Mouse (Mus musculus): Measurements from ENCODE around the gene Car6. TPM values are rescaled to one million over a fixed set of nuclear protein-coding genes. Genes with fewer than 3 reads are reported as not detected.
A peak's percentile ranks its signal among the peaks of the same experiment; 100 is the strongest.

The Car6 gene
- total and polyA plus RNA-seq, 2 experiments from 2014 or later = not detected

DNA sequence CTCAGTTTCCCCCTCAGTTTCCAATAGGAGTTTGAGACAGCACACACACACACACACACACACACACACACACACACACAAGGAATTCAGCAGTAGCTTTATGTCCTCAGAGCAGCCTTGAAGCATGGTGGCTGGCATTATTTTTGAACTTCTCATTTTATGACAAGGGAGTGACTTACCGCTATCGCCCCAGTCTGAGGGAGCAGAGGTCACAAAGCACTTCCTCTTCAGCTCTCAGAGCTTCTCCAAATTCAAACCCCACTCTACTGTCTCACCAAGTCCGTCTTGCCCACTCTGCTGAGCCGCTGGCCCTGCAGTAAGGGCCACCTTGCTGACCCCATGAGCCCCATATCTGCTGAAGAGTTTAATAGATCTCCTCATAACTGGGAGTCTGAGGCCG is 1.6 kb upstream of the Car6 start:
- Histone ChIP-seq H3K27me3 (ENCODE audit: control insufficient read depth, insufficient read depth, low read length) (no peaks in the 10 kb centered on the region), H3K4me1 (ENCODE audit: control insufficient read depth, insufficient read depth) (no peaks in the 10 kb centered on the region), H3K9me3 (replicated peaks; ENCODE audit: control insufficient read depth, low read length) (no peaks in the 10 kb centered on the region), H3K4me2 (ENCODE audit: low read depth, low read length) (no peak overlapping the region), H3K4me3 (ENCODE audit: low read depth, low read length) (no peak overlapping the region), H3K9ac (replicated peaks; ENCODE audit: low read depth, low read length) (no peak overlapping the region), H3K36me3 (replicated peaks; ENCODE audit: control insufficient read depth, insufficient read depth, low read length) (no peaks in the 10 kb centered on the region), H3K27ac (ENCODE audit: low read depth) (no peak overlapping the region)
- no peak for DNase-seq (ENCODE audit: low spot score)
- no peak for ATAC-seq (ENCODE audit: insufficient read depth, low read depth)
- 85% methylated on average over 5 of the region's 5 CpGs for WGBS
- no peak for TF ChIP-seq CTCF (IDR thresholded peaks at IDR 0.05; ENCODE audit: low read depth)
- no peak for TF ChIP-seq EP300 (IDR thresholded peaks at IDR 0.05; ENCODE audit: low read depth)

DNA sequence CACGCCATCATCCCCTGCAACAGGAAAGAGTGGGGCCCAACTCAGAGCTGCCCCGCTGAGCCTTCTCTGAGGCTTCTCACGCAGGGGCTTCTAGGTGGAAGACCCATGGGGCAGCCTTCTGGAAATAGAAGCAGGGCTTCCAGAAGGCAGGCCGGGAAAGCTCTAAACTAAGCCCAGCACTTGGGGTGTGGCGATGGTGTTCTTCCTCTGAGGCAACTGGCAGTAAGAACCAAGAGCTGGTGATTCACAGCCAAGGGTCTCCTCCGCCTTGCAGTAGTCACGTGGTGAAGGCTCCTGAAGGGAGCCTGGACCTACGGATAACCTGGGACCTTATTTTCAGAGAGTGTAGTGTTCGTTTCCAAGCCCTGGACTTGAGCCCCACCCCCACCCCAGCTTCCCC is 2.9 kb downstream of the Car6 start:
- no peaks in the 10 kb centered on the region for H3K9me3 ChIP-seq (replicated peaks; ENCODE audit: control insufficient read depth, low read length)
- no peak for ATAC-seq (ENCODE audit: insufficient read depth, low read depth)
- H3K4me3 ChIP-seq (ENCODE audit: low read depth, low read length) = no peak overlapping the region
- H3K9ac ChIP-seq (replicated peaks; ENCODE audit: low read depth, low read length) = no peak overlapping the region
- H3K36me3 ChIP-seq (replicated peaks; ENCODE audit: control insufficient read depth, insufficient read depth, low read length) = no peaks in the 10 kb centered on the region
- DNase-seq (ENCODE audit: low spot score) = no peak
- H3K4me1 ChIP-seq (ENCODE audit: control insufficient read depth, insufficient read depth) = no peaks in the 10 kb centered on the region
- no peak overlapping the region for H3K4me2 ChIP-seq (ENCODE audit: low read depth, low read length)
- H3K27ac ChIP-seq (ENCODE audit: low read depth) = no peak overlapping the region
- 67% methylated on average over 9 of the region's 9 CpGs for WGBS
- no peaks in the 10 kb centered on the region for H3K27me3 ChIP-seq (ENCODE audit: control insufficient read depth, insufficient read depth, low read length)
- TF ChIP-seq CTCF (IDR thresholded peaks at IDR 0.05; ENCODE audit: low read depth) (no peak), EP300 (IDR thresholded peaks at IDR 0.05; ENCODE audit: low read depth) (no peak)

DNA sequence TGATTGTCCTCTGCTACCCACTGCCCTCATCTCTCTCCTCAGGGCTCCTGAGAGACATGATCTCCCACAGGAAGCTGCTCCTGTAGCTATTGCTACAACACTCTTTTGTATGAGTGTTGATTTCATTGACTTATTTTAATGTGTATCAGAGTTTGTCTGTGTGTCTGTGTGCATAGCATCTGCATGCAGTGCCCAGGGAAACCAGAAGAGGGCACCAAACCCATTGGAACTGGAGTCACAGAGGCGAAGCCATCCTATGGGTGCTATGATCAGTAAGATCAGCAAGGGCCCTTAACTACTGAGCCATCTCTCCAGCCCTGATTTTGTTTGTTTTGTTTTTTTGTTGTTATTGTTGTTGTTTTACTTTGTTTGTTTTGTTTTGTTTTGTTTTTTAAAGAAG is 7.2 kb downstream of the Car6 start:
- no peak overlapping the region for H3K4me2 ChIP-seq (ENCODE audit: low read depth, low read length)
- H3K27me3 ChIP-seq (ENCODE audit: control insufficient read depth, insufficient read depth, low read length) = no peaks in the 10 kb centered on the region
- H3K9me3 ChIP-seq (replicated peaks; ENCODE audit: control insufficient read depth, low read length) = no peaks in the 10 kb centered on the region
- WGBS = 55% methylated on average over 1 of the region's 1 CpGs
- H3K4me3 ChIP-seq (ENCODE audit: low read depth, low read length) = no peak overlapping the region
- no peak overlapping the region for H3K9ac ChIP-seq (replicated peaks; ENCODE audit: low read depth, low read length)
- H3K4me1 ChIP-seq (ENCODE audit: control insufficient read depth, insufficient read depth) = no peaks in the 10 kb centered on the region
- no peak overlapping the region for H3K27ac ChIP-seq (ENCODE audit: low read depth)
- no peak for ATAC-seq (ENCODE audit: insufficient read depth, low read depth)
- TF ChIP-seq EP300 (IDR thresholded peaks at IDR 0.05; ENCODE audit: low read depth) (no peak), CTCF (IDR thresholded peaks at IDR 0.05; ENCODE audit: low read depth) (peak; percentile 76)
- DNase-seq (ENCODE audit: low spot score) = no peak
- no peaks in the 10 kb centered on the region for H3K36me3 ChIP-seq (replicated peaks; ENCODE audit: control insufficient read depth, insufficient read depth, low read length)

DNA sequence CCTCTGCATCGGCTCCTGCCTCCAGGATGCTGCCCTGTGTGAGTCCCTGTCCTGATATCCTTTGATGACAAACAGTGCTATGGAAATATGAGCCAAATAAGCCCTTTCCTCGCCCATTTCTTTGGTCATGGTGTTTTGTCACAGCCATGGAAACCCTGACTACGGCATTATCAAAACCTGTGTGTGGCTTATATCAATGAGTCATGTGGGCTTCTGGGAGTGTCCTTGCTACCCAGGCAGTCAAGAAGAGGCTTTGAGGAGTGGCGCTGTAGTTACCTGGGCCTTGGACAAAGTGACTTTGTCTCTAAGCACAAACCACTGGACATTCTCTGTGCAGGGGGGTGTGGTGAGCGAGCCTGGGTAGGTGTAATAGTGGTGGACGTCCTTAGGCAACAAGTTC is 8.9 kb downstream of the Car6 start:
- 72% methylated on average over 6 of the region's 6 CpGs for WGBS
- no peaks in the 10 kb centered on the region for H3K27me3 ChIP-seq (ENCODE audit: control insufficient read depth, insufficient read depth, low read length)
- H3K36me3 ChIP-seq (replicated peaks; ENCODE audit: control insufficient read depth, insufficient read depth, low read length) = no peaks in the 10 kb centered on the region
- ATAC-seq (ENCODE audit: insufficient read depth, low read depth) (no peak), DNase-seq (ENCODE audit: low spot score) (no peak)
- H3K4me3 ChIP-seq (ENCODE audit: low read depth, low read length) = no peak overlapping the region
- no peaks in the 10 kb centered on the region for H3K9me3 ChIP-seq (replicated peaks; ENCODE audit: control insufficient read depth, low read length)
- no peak overlapping the region for H3K27ac ChIP-seq (ENCODE audit: low read depth)
- H3K4me2 ChIP-seq (ENCODE audit: low read depth, low read length) = no peak overlapping the region
- no peak for TF ChIP-seq CTCF (IDR thresholded peaks at IDR 0.05; ENCODE audit: low read depth)
- no peak for TF ChIP-seq EP300 (IDR thresholded peaks at IDR 0.05; ENCODE audit: low read depth)
- no peaks in the 10 kb centered on the region for H3K4me1 ChIP-seq (ENCODE audit: control insufficient read depth, insufficient read depth)
- H3K9ac ChIP-seq (replicated peaks; ENCODE audit: low read depth, low read length) = no peak overlapping the region

DNA sequence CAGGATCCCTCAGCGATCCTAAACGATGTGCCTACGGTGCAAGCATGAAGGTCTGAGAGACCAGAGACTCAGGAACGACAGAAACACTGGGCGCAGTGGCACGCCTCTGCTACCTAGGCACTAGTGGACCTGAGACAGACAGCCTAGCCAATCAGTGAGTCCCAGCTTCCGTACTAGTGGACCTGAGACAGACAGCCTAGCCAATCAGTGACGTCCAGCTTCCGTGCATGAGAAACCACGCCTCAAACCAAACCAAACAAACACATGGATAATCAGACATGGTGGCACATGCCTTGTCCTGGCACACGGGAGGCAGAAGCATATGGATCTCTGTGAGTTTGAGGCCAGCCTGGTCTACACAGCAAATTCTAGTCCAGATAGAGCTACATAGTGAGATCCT is 12.9 kb downstream of the Car6 start:
- no peak overlapping the region for H3K9ac ChIP-seq (replicated peaks; ENCODE audit: low read depth, low read length)
- no peaks in the 10 kb centered on the region for H3K9me3 ChIP-seq (replicated peaks; ENCODE audit: control insufficient read depth, low read length)
- WGBS = 48% methylated on average over 11 of the region's 11 CpGs
- H3K27me3 ChIP-seq (ENCODE audit: control insufficient read depth, insufficient read depth, low read length) = no peaks in the 10 kb centered on the region
- no peak for ATAC-seq (ENCODE audit: insufficient read depth, low read depth)
- no peak overlapping the region for H3K27ac ChIP-seq (ENCODE audit: low read depth)
- no peak overlapping the region for H3K4me3 ChIP-seq (ENCODE audit: low read depth, low read length)
- no peaks in the 10 kb centered on the region for H3K36me3 ChIP-seq (replicated peaks; ENCODE audit: control insufficient read depth, insufficient read depth, low read length)
- no peaks in the 10 kb centered on the region for H3K4me1 ChIP-seq (ENCODE audit: control insufficient read depth, insufficient read depth)
- DNase-seq (ENCODE audit: low spot score) = no peak
- TF ChIP-seq CTCF (IDR thresholded peaks at IDR 0.05; ENCODE audit: low read depth) (no peak), EP300 (IDR thresholded peaks at IDR 0.05; ENCODE audit: low read depth) (no peak)
- no peak overlapping the region for H3K4me2 ChIP-seq (ENCODE audit: low read depth, low read length)

DNA sequence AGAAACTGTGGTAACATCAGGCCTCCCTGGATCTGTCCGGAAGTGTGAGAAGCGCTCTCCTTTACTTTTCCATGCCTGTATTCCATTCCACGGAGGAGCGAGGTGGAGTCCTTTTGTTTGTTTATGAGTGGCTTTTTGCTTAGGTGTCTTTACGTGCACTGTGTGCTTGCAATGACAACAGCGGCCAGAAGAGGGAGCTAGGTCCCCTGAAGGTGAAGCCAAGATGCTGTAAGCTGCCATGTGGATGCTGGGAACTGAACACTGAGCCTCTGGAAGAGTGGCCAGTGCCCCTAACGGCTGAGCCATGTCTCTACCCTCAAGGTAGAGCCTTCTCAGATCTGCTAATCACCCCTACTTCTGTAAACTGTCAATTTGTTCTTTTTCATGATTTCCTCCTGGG is 19.8 kb downstream of the Car6 start:
- no peak overlapping the region for H3K27ac ChIP-seq (ENCODE audit: low read depth)
- H3K9me3 ChIP-seq (replicated peaks; ENCODE audit: control insufficient read depth, low read length) = no peaks in the 10 kb centered on the region
- WGBS = 86% methylated on average over 7 of the region's 7 CpGs
- no peaks in the 10 kb centered on the region for H3K4me1 ChIP-seq (ENCODE audit: control insufficient read depth, insufficient read depth)
- TF ChIP-seq CTCF (IDR thresholded peaks at IDR 0.05; ENCODE audit: low read depth) = no peak
- TF ChIP-seq EP300 (IDR thresholded peaks at IDR 0.05; ENCODE audit: low read depth) = no peak
- DNase-seq (ENCODE audit: low spot score) = no peak
- no peaks in the 10 kb centered on the region for H3K27me3 ChIP-seq (ENCODE audit: control insufficient read depth, insufficient read depth, low read length)
- no peak overlapping the region for H3K9ac ChIP-seq (replicated peaks; ENCODE audit: low read depth, low read length)
- no peak for ATAC-seq (ENCODE audit: insufficient read depth, low read depth)
- no peak overlapping the region for H3K4me3 ChIP-seq (ENCODE audit: low read depth, low read length)
- no peak overlapping the region for H3K4me2 ChIP-seq (ENCODE audit: low read depth, low read length)
- H3K36me3 ChIP-seq (replicated peaks; ENCODE audit: control insufficient read depth, insufficient read depth, low read length) = no peaks in the 10 kb centered on the region
